Mouse (Mus musculus): Measurements from ENCODE around the gene Bsx. TPM values are rescaled to one million over a fixed set of nuclear protein-coding genes. Genes with fewer than 3 reads are reported as not detected.

Gene Bsx
- polyA plus RNA-seq, 1 experiment = not detected

GRCm38 (mm10) chr9:40892456-40892855 is 18.5 kb downstream of the Bsx start:
- Histone ChIP-seq H3K79me2 (ENCODE audit: control insufficient read depth, insufficient read depth) (no peaks in the 10 kb centered on the region), H3ac (ENCODE audit: control insufficient read depth, insufficient read length) (no peak overlapping the region), H3K27me3 (ENCODE audit: control insufficient read depth, insufficient read depth, insufficient read length) (peaks cover 24% of the 10 kb centered on the region), H3K36me3 (ENCODE audit: control insufficient read depth, insufficient read depth) (no peaks in the 10 kb centered on the region), H3K4me3 (no peak overlapping the region), H3K4me2 (ENCODE audit: low read depth) (no peak overlapping the region)
- TF ChIP-seq E2F4 (IDR thresholded peaks at IDR 0.05; ENCODE audit: insufficient read depth) = no peak
- no peak for TF ChIP-seq USF1 (IDR thresholded peaks at IDR 0.05; ENCODE audit: low read depth)
- TF ChIP-seq MAX (IDR thresholded peaks at IDR 0.05; ENCODE audit: low read depth) = no peak
- no peak for TF ChIP-seq TCF3 (IDR thresholded peaks at IDR 0.05; ENCODE audit: insufficient read length, low read depth)
- TF ChIP-seq MYOD1 (IDR thresholded peaks at IDR 0.05; ENCODE audit: control insufficient read depth in 1 of 3, insufficient read length in 2 of 3, low read depth in 2 of 3) = no peak
- no peak for TF ChIP-seq TCF12 (IDR thresholded peaks at IDR 0.05; ENCODE audit: insufficient read depth, poor library complexity, severe bottlenecking)
- TF ChIP-seq POLR2A (IDR thresholded peaks at IDR 0.05; ENCODE audit: insufficient read length, low read depth) = no peak
- no peak for TF ChIP-seq CEBPB (IDR thresholded peaks at IDR 0.05; ENCODE audit: insufficient read depth, poor library complexity, severe bottlenecking)
- TF ChIP-seq POLR2AphosphoS2 (IDR thresholded peaks at IDR 0.05; ENCODE audit: insufficient read length, low read depth) = no peak
- TF ChIP-seq SRF (IDR thresholded peaks at IDR 0.05; ENCODE audit: control insufficient read depth, insufficient read length, low read depth) = no peak

GRCm38 (mm10) chr9:40907413-40907812 is 33.5 kb downstream of the Bsx start:
- no peak overlapping the region for H3ac ChIP-seq (ENCODE audit: control insufficient read depth, insufficient read length)
- H3K4me3 ChIP-seq = no peak overlapping the region
- H3K79me2 ChIP-seq (ENCODE audit: control insufficient read depth, insufficient read depth) = no peaks in the 10 kb centered on the region
- no peak for TF ChIP-seq TCF3 (IDR thresholded peaks at IDR 0.05; ENCODE audit: insufficient read length, low read depth)
- TF ChIP-seq USF1 (IDR thresholded peaks at IDR 0.05; ENCODE audit: low read depth) = no peak
- TF ChIP-seq SRF (IDR thresholded peaks at IDR 0.05; ENCODE audit: control insufficient read depth, insufficient read length, low read depth) = no peak
- TF ChIP-seq CEBPB (IDR thresholded peaks at IDR 0.05; ENCODE audit: insufficient read depth, poor library complexity, severe bottlenecking) = no peak
- no peak for TF ChIP-seq REST (IDR thresholded peaks at IDR 0.05; ENCODE audit: insufficient read depth, insufficient read length)
- no peak for TF ChIP-seq MYOG (IDR thresholded peaks at IDR 0.05; ENCODE audit: control insufficient read depth in 1 of 3, insufficient read depth in 1 of 3, insufficient read length in 2 of 3, low read depth in 2 of 3)
- TF ChIP-seq E2F4 (IDR thresholded peaks at IDR 0.05; ENCODE audit: insufficient read depth) = no peak
- TF ChIP-seq MAX (IDR thresholded peaks at IDR 0.05; ENCODE audit: low read depth) = no peak
- TF ChIP-seq TCF12 (IDR thresholded peaks at IDR 0.05; ENCODE audit: insufficient read depth, poor library complexity, severe bottlenecking) = no peak
- no peak for TF ChIP-seq MYOD1 (IDR thresholded peaks at IDR 0.05; ENCODE audit: control insufficient read depth in 1 of 3, insufficient read length in 2 of 3, low read depth in 2 of 3)
- H3K27me3 ChIP-seq (ENCODE audit: control insufficient read depth, insufficient read depth, insufficient read length) = peaks cover 25% of the 10 kb centered on the region
- H3K36me3 ChIP-seq (ENCODE audit: control insufficient read depth, insufficient read depth) = no peaks in the 10 kb centered on the region
- no peak overlapping the region for H3K4me2 ChIP-seq (ENCODE audit: low read depth)

- H3K4me2 ChIP-seq (ENCODE audit: low read depth) = no peak overlapping the region
- H3K27me3 ChIP-seq (ENCODE audit: control insufficient read depth, insufficient read depth, insufficient read length) = peaks cover 25% of the 10 kb centered on the region
- no peak for TF ChIP-seq TCF12 (IDR thresholded peaks at IDR 0.05; ENCODE audit: insufficient read depth, poor library complexity, severe bottlenecking)
- TF ChIP-seq MYOG (IDR thresholded peaks at IDR 0.05; ENCODE audit: control insufficient read depth in 1 of 3, insufficient read depth in 1 of 3, insufficient read length in 2 of 3, low read depth in 2 of 3) = no peak
- no peak for TF ChIP-seq E2F4 (IDR thresholded peaks at IDR 0.05; ENCODE audit: insufficient read depth)
- no peak for TF ChIP-seq CEBPB (IDR thresholded peaks at IDR 0.05; ENCODE audit: insufficient read depth, poor library complexity, severe bottlenecking)
- no peak for TF ChIP-seq MAX (IDR thresholded peaks at IDR 0.05; ENCODE audit: low read depth)
- TF ChIP-seq MYOD1 (IDR thresholded peaks at IDR 0.05; ENCODE audit: control insufficient read depth in 1 of 3, insufficient read length in 2 of 3, low read depth in 2 of 3) = no peak
- TF ChIP-seq TCF3 (IDR thresholded peaks at IDR 0.05; ENCODE audit: insufficient read length, low read depth) = no peak
- no peak for TF ChIP-seq USF1 (IDR thresholded peaks at IDR 0.05; ENCODE audit: low read depth)
- TF ChIP-seq POLR2A (IDR thresholded peaks at IDR 0.05; ENCODE audit: insufficient read length, low read depth) = no peak
- no peak for TF ChIP-seq SRF (IDR thresholded peaks at IDR 0.05; ENCODE audit: control insufficient read depth, insufficient read length, low read depth)
- no peak for TF ChIP-seq POLR2AphosphoS2 (IDR thresholded peaks at IDR 0.05; ENCODE audit: insufficient read length, low read depth)
- no peak for TF ChIP-seq REST (IDR thresholded peaks at IDR 0.05; ENCODE audit: insufficient read depth, insufficient read length)
- H3K36me3 ChIP-seq (ENCODE audit: control insufficient read depth, insufficient read depth) = no peaks in the 10 kb centered on the region
- H3K79me2 ChIP-seq (ENCODE audit: control insufficient read depth, insufficient read depth) = no peaks in the 10 kb centered on the region
- H3K4me3 ChIP-seq = no peak overlapping the region
- no peak overlapping the region for H3ac ChIP-seq (ENCODE audit: control insufficient read depth, insufficient read length)
Measured at GRCm38 (mm10) chr9:40908411-40908810, 34.5 kb downstream of the Bsx start.

- Histone ChIP-seq H3K4me2 (ENCODE audit: low read depth) (no peak overlapping the region), H3K4me3 (no peak overlapping the region), H3K36me3 (ENCODE audit: control insufficient read depth, insufficient read depth) (no peaks in the 10 kb centered on the region), H3K79me2 (ENCODE audit: control insufficient read depth, insufficient read depth) (no peaks in the 10 kb centered on the region), H3K27me3 (ENCODE audit: control insufficient read depth, insufficient read depth, insufficient read length) (peaks cover 25% of the 10 kb centered on the region), H3ac (ENCODE audit: control insufficient read depth, insufficient read length) (no peak overlapping the region)
- TF ChIP-seq REST (IDR thresholded peaks at IDR 0.05; ENCODE audit: insufficient read depth, insufficient read length) = no peak
- TF ChIP-seq POLR2A (IDR thresholded peaks at IDR 0.05; ENCODE audit: insufficient read length, low read depth) = no peak
- TF ChIP-seq E2F4 (IDR thresholded peaks at IDR 0.05; ENCODE audit: insufficient read depth) = no peak
- TF ChIP-seq SRF (IDR thresholded peaks at IDR 0.05; ENCODE audit: control insufficient read depth, insufficient read length, low read depth) = no peak
- no peak for TF ChIP-seq CEBPB (IDR thresholded peaks at IDR 0.05; ENCODE audit: insufficient read depth, poor library complexity, severe bottlenecking)
- no peak for TF ChIP-seq MAX (IDR thresholded peaks at IDR 0.05; ENCODE audit: low read depth)
- no peak for TF ChIP-seq MYOD1 (IDR thresholded peaks at IDR 0.05; ENCODE audit: control insufficient read depth in 1 of 3, insufficient read length in 2 of 3, low read depth in 2 of 3)
Measured at GRCm38 (mm10) chr9:40908915-40909314, 35.0 kb downstream of the Bsx start.
